Mouse (Mus musculus) erythroblast, embryonic 14.5 days (primary cell): ENCODE measurements around the gene Arhgef11. TPM values are rescaled to one million over a fixed set of nuclear protein-coding genes. Genes with fewer than 3 reads are reported as not detected.

Experiments
- H3K27me3 ChIP-seq: 2 replicates; pipeline ENCODE4 v1.6.1; 2012; ENCODE audit warnings: inconsistent platforms; ENCODE audit not compliant: control insufficient read depth
- H3K36me3 ChIP-seq: 2 replicates; pipeline ENCODE4 v1.6.1; 2012; ENCODE audit warnings: mild to moderate bottlenecking, inconsistent platforms; ENCODE audit not compliant: control insufficient read depth
- H3K4me1 ChIP-seq: 2 replicates; pipeline ENCODE4 v1.6.1; 2012; ENCODE audit warnings: inconsistent platforms; ENCODE audit not compliant: control insufficient read depth
- H3K4me3 ChIP-seq: replicated peaks from 2 replicates; pipeline ENCODE3; 2012; ENCODE audit warnings: moderate library complexity, mild to moderate bottlenecking, inconsistent platforms
- H3K9me3 ChIP-seq: 2 replicates; pipeline ENCODE4 v1.6.1; 2012; ENCODE audit warnings: low read length, inconsistent platforms, mixed read lengths; ENCODE audit not compliant: control insufficient read depth
- GATA1 ChIP-seq: IDR thresholded peaks from 2 replicates; pipeline ENCODE4 v1.6.1; 2012; ENCODE audit warnings: low read length, inconsistent platforms, mixed read lengths
- TAL1 ChIP-seq: IDR thresholded peaks from 3 replicates; pipeline ENCODE4 v1.6.1; 2012; ENCODE audit warnings: low read length, inconsistent platforms, mixed read lengths
- polyA plus RNA-seq: library from polyadenylated mRNA; stranded (reverse); fragments of >175 nt; gene quantifications from 2 replicates; pipeline ENCODE4 v1.2.3, GENCODE M21; 2012

Gene Arhgef11
- polyA plus RNA-seq, 1 experiment = 0.03 TPM

- Histone ChIP-seq H3K9me3 (no peaks in the 10 kb centered on the region), H3K27me3 (peaks cover 29% of the 10 kb centered on the region), H3K36me3 (no peaks in the 10 kb centered on the region), H3K4me3 (no peak overlapping the region), H3K4me1 (peaks cover 5% of the 10 kb centered on the region)
- TF ChIP-seq TAL1 = no peak
- no peak for TF ChIP-seq GATA1
Observed at GRCm38 (mm10) chr3:87771088-87771487, 153.7 kb downstream of the Arhgef11 start.

GRCm38 (mm10) chr3:87778283-87778682 is 160.9 kb downstream of the Arhgef11 start:
- Histone ChIP-seq H3K27me3 (peaks cover 10% of the 10 kb centered on the region), H3K4me1 (no peaks in the 10 kb centered on the region)
- TF ChIP-seq GATA1 (no peak), TAL1 (no peak)

GRCm38 (mm10) chr3:87779086-87779485 is 161.7 kb downstream of the Arhgef11 start:
- H3K27me3 ChIP-seq = peaks cover 10% of the 10 kb centered on the region
- H3K9me3 ChIP-seq = no peaks in the 10 kb centered on the region
- no peaks in the 10 kb centered on the region for H3K4me1 ChIP-seq
- TF ChIP-seq GATA1 (no peak), TAL1 (no peak)
- H3K4me3 ChIP-seq = no peak overlapping the region
- no peaks in the 10 kb centered on the region for H3K36me3 ChIP-seq

More at GRCm38 (mm10) chr3:87778283-87778682, 160.9 kb downstream of the Arhgef11 start:
- Histone ChIP-seq H3K36me3 (no peaks in the 10 kb centered on the region), H3K9me3 (no peaks in the 10 kb centered on the region), H3K4me3 (no peak overlapping the region)

GRCm38 (mm10) chr3:87783282-87784023 is 166.1 kb downstream of the Arhgef11 start:
- no peak overlapping the region for H3K4me3 ChIP-seq
- no peaks in the 10 kb centered on the region for H3K9me3 ChIP-seq
- H3K27me3 ChIP-seq = peaks cover 6% of the 10 kb centered on the region
- H3K4me1 ChIP-seq = no peaks in the 10 kb centered on the region
- no peak for TF ChIP-seq TAL1
- no peak for TF ChIP-seq GATA1
- no peaks in the 10 kb centered on the region for H3K36me3 ChIP-seq

GRCm38 (mm10) chr3:87785156-87785555 is 167.8 kb downstream of the Arhgef11 start:
- Histone ChIP-seq H3K36me3 (no peaks in the 10 kb centered on the region), H3K9me3 (no peaks in the 10 kb centered on the region), H3K27me3 (no peaks in the 10 kb centered on the region), H3K4me3 (no peak overlapping the region), H3K4me1 (no peaks in the 10 kb centered on the region)
- TF ChIP-seq TAL1 (no peak), GATA1 (no peak)

- TF ChIP-seq GATA1 (no peak), TAL1 (no peak)
- Histone ChIP-seq H3K36me3 (no peaks in the 10 kb centered on the region), H3K4me3 (no peak overlapping the region), H3K27me3 (0 out of 2 replicates have a peak, but pooled peaks cover under 1% of the 10 kb centered on the region), H3K4me1 (no peaks in the 10 kb centered on the region), H3K9me3 (no peaks in the 10 kb centered on the region)
Observed at GRCm38 (mm10) chr3:87785626-87786214, 168.4 kb downstream of the Arhgef11 start.

Other genes with a start within 250 kb of the Arhgef11 start
- gene Fcrl1, start 241.2 kb upstream of the Arhgef11 start, polyA plus RNA-seq = not detected in 2 replicates
- gene Fcrl5, start 181.8 kb upstream of the Arhgef11 start, polyA plus RNA-seq = not detected in 2 replicates
- 0.10 and 0.13 TPM in 2 replicates for gene Etv3, start 92.2 kb upstream of the Arhgef11 start, polyA plus RNA-seq
- not detected in 2 replicates for gene Lrrc71, start 131.1 kb downstream of the Arhgef11 start, polyA plus RNA-seq
- not detected in 2 replicates for gene Ntrk1, start 177.6 kb downstream of the Arhgef11 start, polyA plus RNA-seq
- gene Insrr, start 179.4 kb downstream of the Arhgef11 start, polyA plus RNA-seq = not detected in 2 replicates
- gene Pear1, start 206.7 kb downstream of the Arhgef11 start, polyA plus RNA-seq = 0.06 and 0.10 TPM in 2 replicates
- gene Sh2d2a, start 229.2 kb downstream of the Arhgef11 start, polyA plus RNA-seq = 0.01 and 0.04 TPM in 2 replicates